Mouse (Mus musculus): ENCODE measurements at regions not wholly inside any gene's neighbourhood (a gene's known extent, or its start where the extent isn't known, plus 50 kb on each side); places are given as distances from the start of the nearest gene placed in this dataset.

DNA sequence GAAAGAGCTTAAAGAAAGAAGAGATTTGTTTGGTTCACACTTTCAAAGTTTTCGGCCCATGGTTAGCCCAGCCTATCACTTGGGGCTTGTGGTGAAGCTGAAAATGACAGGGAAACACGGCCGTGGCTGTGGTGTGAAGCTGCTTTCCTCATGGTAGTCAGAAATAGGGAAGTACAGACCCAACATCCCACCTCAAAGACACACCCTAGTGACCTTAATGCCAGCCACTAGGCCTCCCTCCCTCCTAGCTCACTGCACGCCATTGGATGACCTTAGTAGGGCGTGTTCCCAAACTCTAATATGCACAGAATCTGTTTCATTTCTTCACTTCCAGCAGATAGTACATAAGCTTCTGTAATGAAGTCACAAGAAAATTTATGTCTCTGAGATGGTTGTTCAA lies 93.4 kb upstream of the Nxt1 start:
- intact Hi-C loops (cut with DNase I) = no loop called here
- no peak for DNase-seq
- 92% methylated on average over 5 of the region's 5 CpGs for WGBS
- Histone ChIP-seq H3K4me3 (no peak overlapping the region), H3K9ac (ENCODE audit: low read depth, low read length) (no peak overlapping the region), H3K36me3 (ENCODE audit: control insufficient read depth, insufficient read depth, low read length) (no peaks in the 10 kb centered on the region), H3K27ac (no peak overlapping the region), H3K4me1 (ENCODE audit: control insufficient read depth, insufficient read depth, low read length) (no peaks in the 10 kb centered on the region), H3K79me2 (replicated peaks; ENCODE audit: control insufficient read depth, insufficient read depth, low read length) (no peaks in the 10 kb centered on the region), H3K27me3 (ENCODE audit: control insufficient read depth, insufficient read depth, low read length) (no peaks in the 10 kb centered on the region)
- TF ChIP-seq POLR2A (IDR thresholded peaks at IDR 0.05; ENCODE audit: insufficient read depth, low read depth, low read length) (no peak), EP300 (IDR thresholded peaks at IDR 0.05; ENCODE audit: insufficient read depth, low read depth, low read length) (no peak), CTCF (IDR thresholded peaks at IDR 0.05) (no peak)

DNA sequence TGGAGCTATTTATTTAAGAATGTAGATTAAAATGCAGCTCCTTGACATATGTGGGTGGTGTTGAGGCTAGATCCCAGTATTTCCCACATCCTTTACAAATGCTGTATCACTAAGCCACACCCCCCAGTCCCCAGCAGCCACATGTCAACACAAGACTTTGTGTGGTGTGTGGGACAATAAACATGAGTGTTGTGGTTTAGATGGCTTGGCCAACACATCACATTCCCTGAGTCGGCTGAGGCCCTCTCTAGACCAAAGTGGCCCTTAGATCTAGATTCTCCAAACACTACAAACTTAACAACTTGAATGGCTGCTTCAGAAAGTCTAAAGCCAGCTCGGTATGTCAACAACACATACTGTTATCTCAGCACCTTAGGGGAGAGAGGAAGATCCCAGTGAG lies 94.2 kb upstream of the Nxt1 start:
- intact Hi-C loops (cut with DNase I) = no loop called here
- H3K9ac ChIP-seq (ENCODE audit: low read depth, low read length) = no peak overlapping the region
- H3K27me3 ChIP-seq (ENCODE audit: control insufficient read depth, insufficient read depth, low read length) = no peaks in the 10 kb centered on the region
- no peaks in the 10 kb centered on the region for H3K4me1 ChIP-seq (ENCODE audit: control insufficient read depth, insufficient read depth, low read length)
- TF ChIP-seq CTCF (IDR thresholded peaks at IDR 0.05) = no peak
- TF ChIP-seq POLR2A (IDR thresholded peaks at IDR 0.05; ENCODE audit: insufficient read depth, low read depth, low read length) = no peak
- no peak for TF ChIP-seq EP300 (IDR thresholded peaks at IDR 0.05; ENCODE audit: insufficient read depth, low read depth, low read length)
- whole genome bisulfite sequencing = 71% methylated on average over 2 of the region's 2 CpGs
- H3K79me2 ChIP-seq (replicated peaks; ENCODE audit: control insufficient read depth, insufficient read depth, low read length) = no peaks in the 10 kb centered on the region
- no peaks in the 10 kb centered on the region for H3K36me3 ChIP-seq (ENCODE audit: control insufficient read depth, insufficient read depth, low read length)
- no peak overlapping the region for H3K4me3 ChIP-seq
- no peak for DNase-seq
- H3K27ac ChIP-seq = no peak overlapping the region

DNA sequence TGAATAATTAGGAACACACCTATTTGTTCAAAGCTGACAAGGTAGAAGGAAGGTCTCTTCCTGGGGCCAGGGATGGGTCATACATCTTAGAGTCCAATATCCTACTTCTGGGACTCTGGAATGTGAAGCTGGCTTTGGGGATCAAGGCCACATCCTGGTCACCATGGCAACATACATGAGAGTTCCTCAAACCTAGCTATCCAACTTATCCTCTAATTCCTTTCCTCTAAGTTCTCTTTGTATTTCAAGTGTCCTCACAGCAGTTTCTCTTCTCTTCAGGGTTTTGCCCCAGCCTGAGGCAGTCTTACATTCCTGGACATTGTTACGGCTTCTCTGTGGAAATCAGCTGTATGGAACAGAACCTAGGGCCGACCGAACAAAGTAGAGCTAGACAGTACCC lies 97.0 kb upstream of the Nxt1 start:
- Histone ChIP-seq H3K27ac (no peak overlapping the region), H3K4me3 (no peak overlapping the region)
- intact Hi-C loops (cut with DNase I) = no loop called here

DNA sequence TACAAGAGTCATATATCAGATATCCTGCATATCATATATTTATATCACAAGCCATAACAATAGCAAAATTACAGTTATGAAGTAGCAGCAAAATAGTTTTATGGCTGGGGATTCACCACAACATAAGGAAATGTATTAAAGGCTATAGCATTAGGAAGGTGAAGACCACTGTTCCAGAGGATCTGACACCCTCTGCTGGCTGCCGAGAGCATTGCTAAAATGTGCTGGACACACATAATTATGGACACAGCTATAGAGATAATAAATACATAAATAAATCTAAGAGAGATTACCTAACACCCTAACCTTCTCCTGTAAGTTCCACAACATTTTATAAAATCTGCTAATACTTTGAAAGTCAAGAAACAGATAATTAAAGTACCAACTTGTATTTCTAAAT lies 100.2 kb upstream of the Nxt1 start:
- peak; percentile 64 to 83 for DNase-seq
- Histone ChIP-seq H3K4me3 (no peak overlapping the region), H3K36me3 (ENCODE audit: control insufficient read depth, insufficient read depth, low read length) (no peaks in the 10 kb centered on the region), H3K27me3 (ENCODE audit: control insufficient read depth, insufficient read depth, low read length) (no peaks in the 10 kb centered on the region), H3K9ac (ENCODE audit: low read depth, low read length) (no peak overlapping the region), H3K4me1 (ENCODE audit: control insufficient read depth, insufficient read depth, low read length) (peaks cover 3% of the 10 kb centered on the region), H3K27ac (no peak overlapping the region), H3K79me2 (replicated peaks; ENCODE audit: control insufficient read depth, insufficient read depth, low read length) (no peaks in the 10 kb centered on the region)
- intact Hi-C loops (cut with DNase I) = loop anchor here (1.0 to 5.0 kb wide), 4 partner anchors 35 to 450 kb away; partner anchors contain the start of gene Thbd
- WGBS = 7% methylated on average over 1 of the region's 1 CpGs
- TF ChIP-seq POLR2A (IDR thresholded peaks at IDR 0.05; ENCODE audit: insufficient read depth, low read depth, low read length) (no peak), CTCF (IDR thresholded peaks at IDR 0.05) (peak; percentile 92), EP300 (IDR thresholded peaks at IDR 0.05; ENCODE audit: insufficient read depth, low read depth, low read length) (0 out of 2 replicates have a peak, but pooled peaks have one; percentile 35)

More for the DNA sequence above, 97.0 kb upstream of the Nxt1 start:
- Histone ChIP-seq H3K9ac (ENCODE audit: low read depth, low read length) (no peak overlapping the region), H3K27me3 (ENCODE audit: control insufficient read depth, insufficient read depth, low read length) (no peaks in the 10 kb centered on the region), H3K36me3 (ENCODE audit: control insufficient read depth, insufficient read depth, low read length) (no peaks in the 10 kb centered on the region), H3K4me1 (ENCODE audit: control insufficient read depth, insufficient read depth, low read length) (no peaks in the 10 kb centered on the region), H3K79me2 (replicated peaks; ENCODE audit: control insufficient read depth, insufficient read depth, low read length) (no peaks in the 10 kb centered on the region)
- WGBS = 76% methylated on average over 3 of the region's 3 CpGs
- no peak for DNase-seq
- TF ChIP-seq CTCF (IDR thresholded peaks at IDR 0.05) (no peak), EP300 (IDR thresholded peaks at IDR 0.05; ENCODE audit: insufficient read depth, low read depth, low read length) (no peak), POLR2A (IDR thresholded peaks at IDR 0.05; ENCODE audit: insufficient read depth, low read depth, low read length) (no peak)

DNA sequence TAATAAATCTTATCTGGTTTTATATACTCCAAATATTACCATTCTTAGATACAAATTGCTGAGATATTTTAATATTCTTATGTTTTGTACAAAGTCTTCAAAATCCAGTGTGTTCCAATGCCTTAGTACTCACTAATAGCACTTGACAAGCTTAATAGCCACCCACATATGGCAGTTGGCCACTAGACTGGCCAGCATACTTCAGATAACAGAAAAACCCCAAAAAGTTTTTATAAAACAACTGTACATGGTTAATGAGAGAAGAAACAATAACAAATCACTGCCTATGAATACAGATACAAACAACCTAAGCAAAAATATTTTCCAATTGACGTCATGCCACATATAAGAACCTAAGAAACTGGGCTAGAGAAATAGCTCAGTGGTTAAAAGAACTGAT lies 100.8 kb upstream of the Nxt1 start:
- Histone ChIP-seq H3K4me3 (no peak overlapping the region), H3K27me3 (ENCODE audit: control insufficient read depth, insufficient read depth, low read length) (no peaks in the 10 kb centered on the region), H3K36me3 (ENCODE audit: control insufficient read depth, insufficient read depth, low read length) (no peaks in the 10 kb centered on the region), H3K27ac (no peak overlapping the region), H3K4me1 (ENCODE audit: control insufficient read depth, insufficient read depth, low read length) (peaks cover 3% of the 10 kb centered on the region), H3K79me2 (replicated peaks; ENCODE audit: control insufficient read depth, insufficient read depth, low read length) (no peaks in the 10 kb centered on the region), H3K9ac (ENCODE audit: low read depth, low read length) (no peak overlapping the region)
- DNase-seq = no peak
- TF ChIP-seq EP300 (IDR thresholded peaks at IDR 0.05; ENCODE audit: insufficient read depth, low read depth, low read length) (no peak), CTCF (IDR thresholded peaks at IDR 0.05) (no peak)
- intact Hi-C loops (cut with DNase I) = loop anchor here (1.0 to 5.0 kb wide), 4 partner anchors 34 to 449 kb away; partner anchors contain the start of gene Thbd
- 96% methylated on average over 1 of the region's 1 CpGs for WGBS

DNA sequence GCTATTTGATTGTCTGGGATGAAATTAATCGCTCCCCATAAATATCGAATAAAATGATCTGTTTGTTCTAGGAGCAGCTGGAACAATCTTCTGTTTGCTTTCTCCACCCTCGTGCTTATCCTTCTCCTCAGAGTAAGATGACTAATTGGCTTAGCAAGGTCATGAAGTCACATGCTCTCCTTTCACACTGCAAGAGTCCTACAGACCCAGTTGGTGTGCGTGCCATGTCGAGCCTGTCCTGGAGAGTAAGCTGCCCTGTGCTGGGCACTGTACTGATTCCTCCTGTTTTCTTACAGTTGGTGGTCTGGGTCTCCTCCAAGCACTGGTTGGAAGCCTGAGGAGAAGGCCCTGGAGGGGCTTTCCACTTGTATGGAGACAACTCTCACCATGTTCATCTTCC lies 101.4 kb upstream of the Nxt1 start:
- intact Hi-C loops (cut with DNase I) = loop anchor here (5.0 kb wide), 3 partner anchors 34 to 164 kb away; partner anchors contain the start of gene Thbd
- Histone ChIP-seq H3K4me3 (no peak overlapping the region), H3K79me2 (replicated peaks; ENCODE audit: control insufficient read depth, insufficient read depth, low read length) (no peaks in the 10 kb centered on the region), H3K27ac (no peak overlapping the region), H3K9ac (ENCODE audit: low read depth, low read length) (no peak overlapping the region), H3K4me1 (ENCODE audit: control insufficient read depth, insufficient read depth, low read length) (peaks cover 3% of the 10 kb centered on the region), H3K27me3 (ENCODE audit: control insufficient read depth, insufficient read depth, low read length) (no peaks in the 10 kb centered on the region), H3K36me3 (ENCODE audit: control insufficient read depth, insufficient read depth, low read length) (no peaks in the 10 kb centered on the region)
- 65% methylated on average over 5 of the region's 5 CpGs for WGBS
- TF ChIP-seq CTCF (IDR thresholded peaks at IDR 0.05) = no peak
- DNase-seq = no peak

All from heart, adult 2 months (tissue).